Mouse (Mus musculus): ENCODE results near the gene Traf1. TPM values are rescaled to one million over a fixed set of nuclear protein-coding genes. Genes with fewer than 3 reads are reported as not detected.

Gene Traf1
- polyA plus RNA-seq, 1 experiment, result 1.1 TPM

- Histone ChIP-seq H3K4me3 (no peak overlapping the region), H3K4me2 (ENCODE audit: low read depth) (peak overlapping the region; percentile 49), H3ac (ENCODE audit: control insufficient read depth, insufficient read length) (no peak overlapping the region), H3K36me3 (ENCODE audit: control insufficient read depth, insufficient read depth) (no peaks in the 10 kb centered on the region), H3K79me2 (ENCODE audit: control insufficient read depth, insufficient read depth) (no peaks in the 10 kb centered on the region), H3K27me3 (ENCODE audit: control insufficient read depth, insufficient read depth, insufficient read length) (no peaks in the 10 kb centered on the region)
- TF ChIP-seq USF1 (IDR thresholded peaks at IDR 0.05; ENCODE audit: low read depth) (peak; percentile 85), SRF (IDR thresholded peaks at IDR 0.05; ENCODE audit: control insufficient read depth, insufficient read length, low read depth) (no peak), POLR2A (IDR thresholded peaks at IDR 0.05; ENCODE audit: insufficient read length, low read depth) (peak; percentile 2), MYOD1 (IDR thresholded peaks at IDR 0.05; ENCODE audit: control insufficient read depth in 1 of 3, insufficient read length in 2 of 3, low read depth in 2 of 3) (peak in 2 of 3 experiments; percentile 68 to 76), MAX (IDR thresholded peaks at IDR 0.05; ENCODE audit: low read depth) (no peak), TCF3 (IDR thresholded peaks at IDR 0.05; ENCODE audit: insufficient read length, low read depth) (no peak), CEBPB (IDR thresholded peaks at IDR 0.05; ENCODE audit: insufficient read depth, poor library complexity, severe bottlenecking) (no peak), TCF12 (IDR thresholded peaks at IDR 0.05; ENCODE audit: insufficient read depth, poor library complexity, severe bottlenecking) (no peak), E2F4 (IDR thresholded peaks at IDR 0.05; ENCODE audit: insufficient read depth) (no peak)
These were observed 1.9 kb upstream of the Traf1 start for GRCm38 (mm10) chr2:34963371-34963956.

GRCm38 (mm10) chr2:34962893-34963292 is 1.3 kb upstream of the Traf1 start:
- Histone ChIP-seq H3K4me3 (no peak overlapping the region), H3K27me3 (ENCODE audit: control insufficient read depth, insufficient read depth, insufficient read length) (no peaks in the 10 kb centered on the region), H3K79me2 (ENCODE audit: control insufficient read depth, insufficient read depth) (no peaks in the 10 kb centered on the region), H3K36me3 (ENCODE audit: control insufficient read depth, insufficient read depth) (no peaks in the 10 kb centered on the region), H3K4me2 (ENCODE audit: low read depth) (peak overlapping the region; percentile 49), H3ac (ENCODE audit: control insufficient read depth, insufficient read length) (no peak overlapping the region)
- TF ChIP-seq MYOD1 (IDR thresholded peaks at IDR 0.05; ENCODE audit: control insufficient read depth in 1 of 3, insufficient read length in 2 of 3, low read depth in 2 of 3) (no peak), SRF (IDR thresholded peaks at IDR 0.05; ENCODE audit: control insufficient read depth, insufficient read length, low read depth) (no peak), CEBPB (IDR thresholded peaks at IDR 0.05; ENCODE audit: insufficient read depth, poor library complexity, severe bottlenecking) (no peak), E2F4 (IDR thresholded peaks at IDR 0.05; ENCODE audit: insufficient read depth) (no peak)

GRCm38 (mm10) chr2:34962211-34962610 is 639 bp upstream of the Traf1 start:
- Histone ChIP-seq H3K79me2 (ENCODE audit: control insufficient read depth, insufficient read depth) (no peaks in the 10 kb centered on the region), H3ac (ENCODE audit: control insufficient read depth, insufficient read length) (no peak overlapping the region), H3K27me3 (ENCODE audit: control insufficient read depth, insufficient read depth, insufficient read length) (no peaks in the 10 kb centered on the region), H3K4me3 (no peak overlapping the region), H3K4me2 (ENCODE audit: low read depth) (no peak overlapping the region), H3K36me3 (ENCODE audit: control insufficient read depth, insufficient read depth) (no peaks in the 10 kb centered on the region)
- TF ChIP-seq TCF3 (IDR thresholded peaks at IDR 0.05; ENCODE audit: insufficient read length, low read depth) (no peak), MAX (IDR thresholded peaks at IDR 0.05; ENCODE audit: low read depth) (no peak), USF1 (IDR thresholded peaks at IDR 0.05; ENCODE audit: low read depth) (no peak), POLR2AphosphoS2 (IDR thresholded peaks at IDR 0.05; ENCODE audit: insufficient read length, low read depth) (no peak), MYOG (IDR thresholded peaks at IDR 0.05; ENCODE audit: control insufficient read depth in 1 of 3, insufficient read depth in 1 of 3, insufficient read length in 2 of 3, low read depth in 2 of 3) (no peak), TCF12 (IDR thresholded peaks at IDR 0.05; ENCODE audit: insufficient read depth, poor library complexity, severe bottlenecking) (no peak), REST (IDR thresholded peaks at IDR 0.05; ENCODE audit: insufficient read depth, insufficient read length) (no peak), SRF (IDR thresholded peaks at IDR 0.05; ENCODE audit: control insufficient read depth, insufficient read length, low read depth) (no peak)

GRCm38 (mm10) chr2:34960966-34961365 is 606 bp downstream of the Traf1 start:
- no peak overlapping the region for H3ac ChIP-seq (ENCODE audit: control insufficient read depth, insufficient read length)
- no peak overlapping the region for H3K4me2 ChIP-seq (ENCODE audit: low read depth)
- TF ChIP-seq TCF3 (IDR thresholded peaks at IDR 0.05; ENCODE audit: insufficient read length, low read depth), result no peak
- no peak overlapping the region for H3K4me3 ChIP-seq
- no peaks in the 10 kb centered on the region for H3K27me3 ChIP-seq (ENCODE audit: control insufficient read depth, insufficient read depth, insufficient read length)
- H3K36me3 ChIP-seq (ENCODE audit: control insufficient read depth, insufficient read depth), result no peaks in the 10 kb centered on the region
- no peaks in the 10 kb centered on the region for H3K79me2 ChIP-seq (ENCODE audit: control insufficient read depth, insufficient read depth)

GRCm38 (mm10) chr2:34960466-34960865 is 1.1 kb downstream of the Traf1 start:
- Histone ChIP-seq H3K27me3 (ENCODE audit: control insufficient read depth, insufficient read depth, insufficient read length) (no peaks in the 10 kb centered on the region), H3K79me2 (ENCODE audit: control insufficient read depth, insufficient read depth) (no peaks in the 10 kb centered on the region), H3K4me2 (ENCODE audit: low read depth) (no peak overlapping the region), H3K36me3 (ENCODE audit: control insufficient read depth, insufficient read depth) (no peaks in the 10 kb centered on the region), H3K4me3 (no peak overlapping the region), H3ac (ENCODE audit: control insufficient read depth, insufficient read length) (no peak overlapping the region)
- TF ChIP-seq POLR2AphosphoS2 (IDR thresholded peaks at IDR 0.05; ENCODE audit: insufficient read length, low read depth) (no peak), USF1 (IDR thresholded peaks at IDR 0.05; ENCODE audit: low read depth) (no peak)

- H3K79me2 ChIP-seq (ENCODE audit: control insufficient read depth, insufficient read depth), result no peaks in the 10 kb centered on the region
- no peaks in the 10 kb centered on the region for H3K36me3 ChIP-seq (ENCODE audit: control insufficient read depth, insufficient read depth)
- peak overlapping the region; percentile 67 for H3K4me2 ChIP-seq (ENCODE audit: low read depth)
- TF ChIP-seq E2F4 (IDR thresholded peaks at IDR 0.05; ENCODE audit: insufficient read depth) (no peak), POLR2A (IDR thresholded peaks at IDR 0.05; ENCODE audit: insufficient read length, low read depth) (no peak), MAX (IDR thresholded peaks at IDR 0.05; ENCODE audit: low read depth) (no peak)
- no peak overlapping the region for H3K4me3 ChIP-seq
- no peak overlapping the region for H3ac ChIP-seq (ENCODE audit: control insufficient read depth, insufficient read length)
- no peaks in the 10 kb centered on the region for H3K27me3 ChIP-seq (ENCODE audit: control insufficient read depth, insufficient read depth, insufficient read length)
These were observed 3.0 kb downstream of the Traf1 start for GRCm38 (mm10) chr2:34958582-34958981.

Measured in myocyte (in vitro differentiated cells).